Mouse (Mus musculus) 3T3-L1 (cell line): ENCODE data around the gene Gnb1.
"Not testable (repeated sequence)": the region's sequence is repeated elsewhere in the genome, so short reads cannot be mapped to it uniquely, and the experiment has no call there.

Source experiments
- DNase-seq: peaks from one replicate; pipeline ENCODE4 v3.0.0-alpha.2; 2015; ENCODE audit warnings: low read depth, low spot score

Gene Gnb1

GRCm38 (mm10) chr4:155490990-155491504 is at the start of gene Gnb1:
Gnb1 (plus strand) TSS chr4:155491361.
- DNase-seq: peak; percentile 76

GRCm38 (mm10) chr4:155442808-155443207 is 48.4 kb upstream of the Gnb1 start:
- DNase-seq: no peak

GRCm38 (mm10) chr4:155451597-155451996 is 39.6 kb upstream of the Gnb1 start:
- DNase-seq: no peak

DNA sequence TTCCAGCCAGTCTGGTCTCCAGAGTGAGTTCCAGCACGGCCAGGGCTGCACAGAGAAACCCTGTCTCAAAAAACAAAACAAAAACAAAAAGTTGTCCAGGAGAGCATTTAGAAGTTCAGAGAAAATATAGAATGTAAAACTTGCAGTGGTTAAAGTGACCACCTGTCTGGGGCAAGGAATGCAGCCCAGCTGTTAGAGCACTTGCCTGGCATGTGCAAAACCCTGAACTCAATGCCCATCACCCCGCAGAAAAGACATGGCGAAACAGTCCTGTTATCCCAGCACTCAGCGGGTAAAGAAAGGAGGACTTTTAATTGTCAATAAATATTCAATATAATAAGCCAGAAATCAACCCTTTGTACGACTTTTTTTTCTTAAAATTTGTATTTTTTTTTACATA is 32.6 kb upstream of the Gnb1 start:
- DNase-seq: no peak

- DNase-seq: no peak
Observed at GRCm38 (mm10) chr4:155463050-155463449, 28.1 kb upstream of the Gnb1 start.

GRCm38 (mm10) chr4:155463611-155464010 is 27.6 kb upstream of the Gnb1 start:
- no peak for DNase-seq

- DNase-seq: no peak
Observed at GRCm38 (mm10) chr4:155464061-155464460, 27.1 kb upstream of the Gnb1 start.

DNA sequence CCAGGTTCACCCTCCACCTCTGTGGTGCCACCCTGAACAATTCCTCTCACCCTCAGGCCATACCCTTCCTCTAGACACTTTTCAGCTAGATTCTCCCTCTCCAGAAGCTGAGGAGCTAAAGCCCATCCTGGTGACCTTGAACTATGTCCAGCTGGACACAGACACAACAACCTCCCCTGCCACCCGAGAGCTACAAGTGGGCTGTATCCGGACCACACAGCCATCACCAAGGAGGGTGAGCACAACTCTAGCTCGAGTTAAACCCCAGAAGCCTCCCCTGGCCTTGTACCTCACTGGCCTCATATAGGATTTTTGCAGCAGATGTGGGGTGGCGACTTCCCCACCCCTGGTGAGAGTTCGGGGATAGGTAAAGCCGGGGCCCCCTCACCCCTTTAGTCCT is 25.6 kb upstream of the Gnb1 start:
- DNase-seq: no peak

GRCm38 (mm10) chr4:155466080-155466479 is 25.1 kb upstream of the Gnb1 start:
- DNase-seq: no peak

DNA sequence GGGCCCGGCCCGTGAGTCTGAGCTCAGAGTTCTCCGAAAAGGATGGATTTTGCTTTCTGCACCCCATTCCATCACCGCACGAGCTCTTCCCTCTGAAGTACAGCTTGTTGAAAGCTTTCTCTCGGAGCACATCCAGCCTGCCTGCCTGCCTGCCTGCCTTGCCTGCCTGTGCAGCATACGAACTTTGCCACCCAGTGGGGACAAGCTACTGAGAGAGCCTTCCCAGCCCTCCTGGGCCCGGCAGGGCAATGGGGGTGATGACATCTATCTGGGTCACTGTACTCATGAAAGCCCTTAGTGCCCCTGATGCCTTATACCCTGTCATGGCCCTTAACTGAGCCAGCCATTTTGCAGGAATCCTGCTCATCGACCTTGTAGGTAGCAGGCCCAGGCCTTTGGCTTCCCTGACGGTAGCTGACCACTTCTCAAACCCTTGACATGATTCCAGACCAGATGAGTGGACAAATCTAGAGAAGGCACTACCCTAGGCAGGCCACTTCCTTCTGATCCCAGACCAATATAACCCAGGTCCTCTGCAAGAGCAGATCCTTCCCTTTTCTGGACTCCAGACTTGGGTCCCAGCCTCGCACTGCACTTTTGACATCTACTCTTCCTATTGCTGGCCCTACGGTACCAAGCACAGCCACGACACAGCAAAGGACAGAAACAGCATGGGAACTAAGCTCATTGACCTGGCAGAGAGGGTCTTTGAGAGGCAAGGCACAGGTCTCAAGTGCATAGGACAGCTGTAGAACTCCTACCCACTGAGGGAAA is 23.7 kb upstream of the Gnb1 start:
- no peak for DNase-seq

GRCm38 (mm10) chr4:155468952-155469351 is 22.2 kb upstream of the Gnb1 start, which contains the start of gene Tmem52:
Tmem52 (plus strand) TSS chr4:155469114.
- no peak for DNase-seq

- no peak for DNase-seq
Observed at GRCm38 (mm10) chr4:155469590-155470262, 21.4 kb upstream of the Gnb1 start.

DNA sequence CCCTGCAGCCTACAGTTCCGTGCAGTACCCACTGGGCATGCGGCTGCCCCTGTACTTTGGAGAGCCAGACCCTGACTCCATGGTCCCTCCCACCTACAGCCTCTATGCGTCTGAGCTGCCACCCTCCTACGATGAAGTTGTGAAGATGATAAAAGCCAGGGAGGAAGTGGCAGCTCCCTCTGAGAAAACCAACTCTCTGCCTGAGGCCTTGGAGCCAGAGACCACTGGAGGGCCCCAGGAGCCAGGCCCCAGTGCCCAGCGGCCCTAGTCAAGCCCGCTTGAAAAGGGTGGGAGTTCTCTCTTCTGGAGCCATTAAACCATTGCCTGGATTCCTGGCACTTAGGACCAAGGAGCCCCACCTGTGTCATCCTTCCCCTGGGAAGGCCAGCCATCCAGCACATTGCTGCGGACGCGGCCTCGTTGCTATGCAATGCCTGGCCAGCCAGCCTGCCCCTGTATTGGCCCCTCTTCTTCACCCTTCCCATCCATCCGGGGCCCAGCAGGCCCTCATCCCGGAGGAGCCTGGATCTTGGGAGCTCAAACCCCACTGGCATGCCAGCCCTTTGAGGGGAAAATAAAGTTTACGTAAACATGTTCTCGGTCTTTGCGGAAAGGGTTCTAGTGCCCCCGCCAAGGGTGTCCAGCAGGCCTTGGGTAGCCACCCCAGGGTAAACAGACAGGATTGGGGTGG is 20.8 kb upstream of the Gnb1 start:
- no peak for DNase-seq

- DNase-seq: no peak
Observed at GRCm38 (mm10) chr4:155470997-155471396, 20.2 kb upstream of the Gnb1 start.

DNA sequence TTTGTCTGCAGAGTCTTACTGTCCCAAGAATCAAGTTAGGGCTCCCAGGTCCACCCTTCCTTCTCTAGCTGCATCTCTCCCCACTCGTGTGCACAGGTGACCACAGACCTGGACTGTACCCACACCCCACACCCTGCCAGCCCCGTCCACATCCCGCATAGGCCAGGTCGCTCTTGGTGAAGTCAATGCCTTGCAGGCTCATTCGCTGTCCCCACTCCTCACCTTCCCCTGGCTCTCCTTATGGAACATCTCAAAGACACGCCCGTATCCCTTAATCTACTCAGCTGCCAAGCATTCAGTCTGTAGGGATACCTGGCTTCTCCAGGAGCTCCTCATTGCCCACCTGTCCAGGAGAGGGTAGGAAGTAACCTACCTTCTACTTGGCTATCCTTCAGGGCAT is 19.8 kb upstream of the Gnb1 start:
- DNase-seq: no peak

DNA sequence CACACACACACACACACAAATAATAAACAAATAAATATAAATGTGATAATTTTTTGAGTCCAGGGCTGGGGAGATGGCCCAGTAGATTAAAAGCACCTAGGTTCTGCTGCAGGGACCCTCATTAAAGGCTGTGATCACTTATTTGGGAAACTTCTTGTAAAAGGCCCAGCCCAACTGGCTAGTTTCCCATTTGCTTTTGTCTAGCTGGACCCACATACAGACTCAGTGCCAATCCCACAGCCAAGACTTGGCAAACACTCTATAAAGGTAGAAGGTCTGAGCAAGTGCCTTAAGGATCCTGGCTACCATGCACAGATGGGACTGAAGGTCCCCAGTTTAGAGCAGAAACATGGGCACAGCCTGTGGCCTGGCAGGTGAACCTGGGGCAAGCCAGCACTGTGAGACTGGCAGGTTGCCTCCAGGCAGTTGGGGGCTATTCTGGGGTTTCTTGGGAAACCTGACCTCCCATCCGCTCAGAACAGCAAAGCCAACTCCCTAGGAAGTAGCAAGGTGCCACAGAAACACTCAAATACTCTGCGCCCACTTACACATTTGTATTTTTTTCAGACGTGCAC is 18.4 kb upstream of the Gnb1 start:
- no peak for DNase-seq

- peak; percentile 47 for DNase-seq
Observed at GRCm38 (mm10) chr4:155473319-155473718, 17.8 kb upstream of the Gnb1 start.

- DNase-seq: not testable (repeated sequence)
Observed at GRCm38 (mm10) chr4:155473796-155474195, 17.4 kb upstream of the Gnb1 start.

- DNase-seq: peak; percentile 91
Observed at GRCm38 (mm10) chr4:155481381-155482124, 9.6 kb upstream of the Gnb1 start.

GRCm38 (mm10) chr4:155482125-155482480 is 9.1 kb upstream of the Gnb1 start:
- DNase-seq: no peak
